Mouse (Mus musculus): ENCODE measurements at regions not wholly inside any gene's neighbourhood (a gene's known extent, or its start where the extent isn't known, plus 50 kb on each side); places are given as distances from the start of the nearest gene placed in this dataset.
"Not testable (repeated sequence)": the region's sequence is repeated elsewhere in the genome, so short reads cannot be mapped to it uniquely, and the experiment has no call there.

DNA sequence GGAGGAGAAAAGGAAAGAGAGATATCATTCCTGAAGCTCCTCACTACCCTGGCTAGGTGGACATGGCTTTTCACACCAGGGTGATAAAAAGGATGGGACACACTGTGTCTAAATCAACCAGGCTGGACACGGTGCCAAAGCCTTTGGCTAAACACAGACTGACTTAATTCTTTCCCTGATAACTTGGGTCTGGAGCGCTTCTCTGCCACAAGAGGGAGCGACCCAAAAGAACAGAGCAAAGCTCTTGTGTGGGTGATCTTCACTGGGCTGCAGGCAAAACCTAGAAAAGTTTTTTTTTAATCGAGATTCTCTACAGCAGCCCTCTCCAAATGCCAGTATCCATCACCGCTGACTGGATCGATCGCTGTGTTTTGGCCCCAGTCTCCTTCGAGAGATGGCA is 70.7 kb upstream of the Irx2 start:
- DNase-seq: no peak

DNA sequence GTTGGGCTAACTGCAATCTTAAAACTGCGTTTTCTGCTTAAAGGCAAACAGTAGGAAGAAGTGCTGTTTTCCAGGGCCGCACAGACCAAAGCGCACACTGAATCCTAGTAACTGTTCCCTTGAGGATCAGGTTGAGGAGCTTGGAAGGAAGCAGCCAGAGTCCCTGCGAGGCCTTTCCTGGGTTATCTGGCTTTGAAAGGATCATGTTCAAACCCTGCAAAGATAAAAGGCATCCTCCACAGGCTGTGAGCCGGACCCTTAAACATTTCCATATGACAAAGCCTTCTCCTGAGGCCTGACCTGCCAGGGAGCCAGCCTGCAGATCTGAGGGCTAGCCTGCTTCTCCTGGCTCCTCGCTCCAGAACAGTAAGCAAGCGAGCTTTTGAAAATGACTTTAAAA is 56.7 kb upstream of the Irx2 start:
- DNase-seq: no peak

GRCm38 (mm10) chr13:72572846-72573245 is 55.8 kb upstream of the Irx2 start:
- DNase-seq: no peak

GRCm38 (mm10) chr13:72574126-72574525 is 54.5 kb upstream of the Irx2 start:
- not testable (repeated sequence) for DNase-seq

DNA sequence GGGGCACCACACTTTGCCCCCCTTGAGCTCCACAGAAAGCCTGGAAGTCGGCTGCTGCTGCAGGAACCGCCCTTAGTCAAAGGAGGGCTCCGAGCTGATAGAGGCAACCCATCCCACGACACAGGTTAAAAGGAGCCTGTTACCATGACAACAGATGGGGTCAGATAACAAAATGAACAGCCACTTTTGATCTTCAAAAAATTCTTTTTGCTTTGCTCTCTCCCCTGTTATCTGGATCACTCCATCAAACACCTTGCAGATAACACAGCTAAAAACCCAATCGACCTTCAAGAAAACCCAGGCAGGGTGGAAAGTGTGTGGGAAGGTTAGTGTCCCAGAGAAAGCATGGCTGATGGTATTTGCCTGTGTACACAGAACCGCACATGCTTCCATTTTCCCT is 52.1 kb upstream of the Irx2 start:
- DNase-seq: no peak

DNA sequence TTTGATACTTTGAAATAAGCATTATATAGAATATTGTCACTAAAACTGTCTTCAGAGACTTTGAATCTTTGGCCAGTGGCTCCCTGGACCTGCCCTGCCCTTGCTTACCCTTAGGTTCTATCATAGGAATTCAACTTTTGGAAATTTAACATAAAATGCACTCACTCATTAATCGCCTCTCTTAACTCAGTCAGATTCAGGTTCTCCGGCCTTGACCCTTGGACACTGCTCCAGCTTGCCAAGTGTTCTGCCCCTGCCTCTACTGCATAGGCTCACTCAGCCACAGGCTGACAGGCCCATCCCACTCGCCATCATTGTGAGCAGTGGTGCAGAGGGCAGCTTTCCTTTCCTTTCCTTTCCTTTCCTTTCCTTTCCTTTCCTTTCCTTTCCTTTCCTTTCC is 50.2 kb upstream of the Irx2 start:
- DNase-seq: no peak

Data from adrenal gland, adult 2 months (tissue).